Mouse (Mus musculus): Measurements from ENCODE around the gene Dcps.
A peak's percentile ranks its signal among the peaks of the same experiment; 100 is the strongest.

Dcps gene

GRCm38 (mm10) chr9:35158477-35158876 is 17.4 kb downstream of the Dcps start:
- no peak for TF ChIP-seq GATA4 (IDR thresholded peaks at IDR 0.05; ENCODE audit: insufficient replicate concordance, low read length)

- no peak for TF ChIP-seq GATA4 (IDR thresholded peaks at IDR 0.05; ENCODE audit: insufficient replicate concordance, low read length)
Measured at GRCm38 (mm10) chr9:35156862-35157261, 19.0 kb downstream of the Dcps start.

GRCm38 (mm10) chr9:35156002-35156710 is 19.7 kb downstream of the Dcps start:
- TF ChIP-seq GATA4 (IDR thresholded peaks at IDR 0.05; ENCODE audit: insufficient replicate concordance, low read length) = no peak

GRCm38 (mm10) chr9:35152923-35153322 is 22.9 kb downstream of the Dcps start:
- no peak for TF ChIP-seq GATA4 (IDR thresholded peaks at IDR 0.05; ENCODE audit: insufficient replicate concordance, low read length)

GRCm38 (mm10) chr9:35145829-35146228 is 30.0 kb downstream of the Dcps start:
- no peak for TF ChIP-seq GATA4 (IDR thresholded peaks at IDR 0.05; ENCODE audit: insufficient replicate concordance, low read length)

- TF ChIP-seq GATA4 (IDR thresholded peaks at IDR 0.05; ENCODE audit: insufficient replicate concordance, low read length) = no peak
Measured at GRCm38 (mm10) chr9:35145118-35145517, 30.7 kb downstream of the Dcps start.

GRCm38 (mm10) chr9:35142221-35142620 is 33.6 kb downstream of the Dcps start:
- no peak for TF ChIP-seq GATA4 (IDR thresholded peaks at IDR 0.05; ENCODE audit: insufficient replicate concordance, low read length)

- TF ChIP-seq GATA4 (IDR thresholded peaks at IDR 0.05; ENCODE audit: insufficient replicate concordance, low read length) = no peak; the same call in none of the 2 replicates
Measured at GRCm38 (mm10) chr9:35139231-35139744, 36.6 kb downstream of the Dcps start.

- TF ChIP-seq GATA4 (IDR thresholded peaks at IDR 0.05; ENCODE audit: insufficient replicate concordance, low read length) = 0 out of 2 replicates have a peak, but pooled peaks have one; percentile 12
Measured at GRCm38 (mm10) chr9:35138029-35138428, 37.8 kb downstream of the Dcps start.

GRCm38 (mm10) chr9:35135575-35135974 is 40.3 kb downstream of the Dcps start:
- TF ChIP-seq GATA4 (IDR thresholded peaks at IDR 0.05; ENCODE audit: insufficient replicate concordance, low read length) = peak; percentile 54; the same call in 1 of the 2 replicates

GRCm38 (mm10) chr9:35131637-35132397 is 44.0 kb downstream of the Dcps start:
- no peak for TF ChIP-seq GATA4 (IDR thresholded peaks at IDR 0.05; ENCODE audit: insufficient replicate concordance, low read length)

- no peak for TF ChIP-seq GATA4 (IDR thresholded peaks at IDR 0.05; ENCODE audit: insufficient replicate concordance, low read length)
Measured at GRCm38 (mm10) chr9:35128995-35129418, 46.9 kb downstream of the Dcps start.

GRCm38 (mm10) chr9:35128564-35128963 is 47.3 kb downstream of the Dcps start:
- TF ChIP-seq GATA4 (IDR thresholded peaks at IDR 0.05; ENCODE audit: insufficient replicate concordance, low read length) = no peak

GRCm38 (mm10) chr9:35127561-35127960 is 48.3 kb downstream of the Dcps start:
- TF ChIP-seq GATA4 (IDR thresholded peaks at IDR 0.05; ENCODE audit: insufficient replicate concordance, low read length) = no peak

- peak; percentile 95 for TF ChIP-seq GATA4 (IDR thresholded peaks at IDR 0.05; ENCODE audit: insufficient replicate concordance, low read length)
Measured at GRCm38 (mm10) chr9:35127147-35127546, 48.7 kb downstream of the Dcps start.

- TF ChIP-seq GATA4 (IDR thresholded peaks at IDR 0.05; ENCODE audit: insufficient replicate concordance, low read length) = no peak
Measured at GRCm38 (mm10) chr9:35124678-35124955, 51.2 kb downstream of the Dcps start.

Data from liver, adult (tissue).